Mouse (Mus musculus) MEL (cell line): ENCODE measurements around the gene Tmc4. TPM values are rescaled to one million over a fixed set of nuclear protein-coding genes. Genes with fewer than 3 reads are reported as not detected.

Experiments
- DNase-seq: peaks from one replicate; pipeline ENCODE4 v3.0.0; 2011; ENCODE audit warnings: low read depth, low spot score
- H3K27ac ChIP-seq: 2 replicates; pipeline ENCODE4 v1.5.1; 2012; ENCODE audit warnings: low read depth, mild to moderate bottlenecking, control low read depth, low read length, moderate library complexity; ENCODE audit not compliant: control insufficient read depth
- H3K27me3 ChIP-seq, 2 experiments: fragments of 150-350 bp in 1 of 2; sonication (generic) in 1 of 2; 2 replicates each; pipeline ENCODE4 v1.6.1; 2012; ENCODE audit warnings: low read length in 2 of 2, mild to moderate bottlenecking in 2 of 2, improper control_type of control experiment in 1 of 2, moderate library complexity in 1 of 2; ENCODE audit not compliant: insufficient read depth in 2 of 2, control insufficient read depth in 1 of 2
- H3K36me3 ChIP-seq, 2 experiments: 2 replicates each; pipeline ENCODE4 v1.6.1; 2012 to 2014; ENCODE audit warnings: low read length in 2 of 2, improper control_type of control experiment in 1 of 2, inconsistent platforms in 1 of 2, mild to moderate bottlenecking in 1 of 2; ENCODE audit not compliant: insufficient read depth in 2 of 2, control insufficient read depth in 1 of 2
- H3K4me1 ChIP-seq, 2 experiments: fragments of 150-350 bp in 1 of 2; sonication (generic) in 1 of 2; 2 replicates each; pipeline ENCODE4 v1.6.1; 2012; ENCODE audit warnings: low read length in 2 of 2, improper control_type of control experiment in 1 of 2, mild to moderate bottlenecking in 1 of 2; ENCODE audit not compliant: insufficient read depth in 2 of 2, control insufficient read depth in 1 of 2
- H3K4me3 ChIP-seq, 2 experiments: fragments of 150-350 bp in 1 of 2; sonication (generic) in 1 of 2; 2 replicates each; pipeline ENCODE4 v1.5.1; 2012; ENCODE audit warnings: low read depth in 2 of 2, low read length in 2 of 2, mild to moderate bottlenecking in 2 of 2, moderate library complexity in 2 of 2, control low read depth in 1 of 2, improper control_type of control experiment in 1 of 2; ENCODE audit not compliant: control insufficient read depth in 1 of 2, insufficient read depth in 1 of 2
- H3K79me2 ChIP-seq: 2 replicates; pipeline ENCODE4 v1.6.1; 2012; ENCODE audit warnings: mild to moderate bottlenecking, low read length, moderate library complexity; ENCODE audit not compliant: control insufficient read depth, poor library complexity, insufficient read depth
- H3K9ac ChIP-seq: 2 replicates; pipeline ENCODE4 v1.6.1; 2012; ENCODE audit warnings: low read depth, mild to moderate bottlenecking, control low read depth, low read length, moderate library complexity; ENCODE audit not compliant: control insufficient read depth, poor library complexity, severe bottlenecking
- H3K9me3 ChIP-seq: fragments of 150-350 bp; sonication (generic); replicated peaks from 2 replicates; pipeline ENCODE4 v1.6.1; 2012; ENCODE audit warnings: mild to moderate bottlenecking, low read length, improper control_type of control experiment, moderate library complexity; ENCODE audit not compliant: insufficient read depth
- BHLHE40 ChIP-seq: IDR thresholded peaks from 2 replicates; pipeline ENCODE4 v1.6.1; 2012; ENCODE audit warnings: low read depth, mild to moderate bottlenecking, inconsistent platforms, low read length, improper control_type of control experiment, borderline replicate concordance
- CHD1 ChIP-seq: IDR thresholded peaks from 2 replicates; pipeline ENCODE4 v1.6.1; 2012; ENCODE audit warnings: low read depth, mild to moderate bottlenecking, inconsistent platforms, low read length, improper control_type of control experiment
- CHD2 ChIP-seq: IDR thresholded peaks from 2 replicates; pipeline ENCODE4 v1.6.1; 2011; ENCODE audit warnings: low read length, improper control_type of control experiment
- CTCF ChIP-seq, 3 experiments: IDR thresholded peaks in 2 of 3; conservative IDR thresholded peaks in 1 of 3; 2 replicates each; pipeline ENCODE4 v1.5.1; 2011 to 2012; ENCODE audit warnings: low read length in 3 of 3, low read depth in 2 of 3, mild to moderate bottlenecking in 2 of 3, improper control_type of control experiment in 1 of 3, inconsistent platforms in 1 of 3, mixed read lengths in 1 of 3, moderate library complexity in 1 of 3; ENCODE audit not compliant: control insufficient read depth in 1 of 3, insufficient read depth in 1 of 3, poor library complexity in 1 of 3, severe bottlenecking in 1 of 3
- E2F4 ChIP-seq: IDR thresholded peaks from 2 replicates; pipeline ENCODE4 v1.6.1; 2011; ENCODE audit warnings: low read depth, low read length, improper control_type of control experiment, borderline replicate concordance
- ELF1 ChIP-seq: IDR thresholded peaks from 2 replicates; pipeline ENCODE4 v1.6.1; 2014; ENCODE audit warnings: low read depth, mild to moderate bottlenecking, inconsistent platforms, low read length, improper control_type of control experiment, moderate library complexity
- EP300 ChIP-seq, 2 experiments: IDR thresholded peaks; 2 replicates each; pipeline ENCODE4 v1.6.1; 2011; ENCODE audit warnings: improper control_type of control experiment in 2 of 2, low read length in 2 of 2, low read depth in 1 of 2, mild to moderate bottlenecking in 1 of 2
- ETS1 ChIP-seq: IDR thresholded peaks from 2 replicates; pipeline ENCODE4 v1.6.1; 2012; ENCODE audit warnings: low read depth, mild to moderate bottlenecking, inconsistent platforms, low read length, improper control_type of control experiment, moderate library complexity
- GATA1 ChIP-seq: IDR thresholded peaks from 2 replicates; pipeline ENCODE4 v1.6.1; 2011; ENCODE audit warnings: low read depth, low read length, improper control_type of control experiment
- HCFC1 ChIP-seq: IDR thresholded peaks from 2 replicates; pipeline ENCODE4 v1.6.1; 2012; ENCODE audit warnings: low read depth, mild to moderate bottlenecking, inconsistent platforms, low read length, improper control_type of control experiment, moderate library complexity
- JUND ChIP-seq: IDR thresholded peaks from 2 replicates; pipeline ENCODE4 v1.6.1; 2011; ENCODE audit warnings: low read depth, mild to moderate bottlenecking, improper control_type of control experiment, low read length
- KAT2A ChIP-seq: conservative IDR thresholded peaks from 2 replicates; pipeline ENCODE4 v1.6.1; 2012; ENCODE audit warnings: low read depth, low read length, improper control_type of control experiment, inconsistent platforms
- MAFK ChIP-seq: IDR thresholded peaks from 2 replicates; pipeline ENCODE4 v1.6.1; 2011; ENCODE audit warnings: low read depth, mild to moderate bottlenecking, low read length, improper control_type of control experiment, borderline replicate concordance
- MAX ChIP-seq: IDR thresholded peaks from 2 replicates; pipeline ENCODE4 v1.6.1; 2011; ENCODE audit warnings: low read length, improper control_type of control experiment
- MAZ ChIP-seq: IDR thresholded peaks from 2 replicates; pipeline ENCODE4 v1.6.1; 2012; ENCODE audit warnings: low read depth, mild to moderate bottlenecking, inconsistent platforms, low read length, improper control_type of control experiment
- MEF2A ChIP-seq: IDR thresholded peaks from 2 replicates; pipeline ENCODE4 v1.6.1; 2014; ENCODE audit warnings: low read depth, mild to moderate bottlenecking, inconsistent platforms, low read length, improper control_type of control experiment; ENCODE audit not compliant: poor library complexity, insufficient replicate concordance, severe bottlenecking; ENCODE audit errors: extremely low read depth
- MXI1 ChIP-seq: IDR thresholded peaks from 2 replicates; pipeline ENCODE4 v1.6.1; 2011; ENCODE audit warnings: mild to moderate bottlenecking, low read depth, low read length, improper control_type of control experiment
- MYB ChIP-seq: IDR thresholded peaks from 2 replicates; pipeline ENCODE4 v1.6.1; 2011; ENCODE audit warnings: mild to moderate bottlenecking, low read depth, low read length, improper control_type of control experiment
- MYC ChIP-seq: IDR thresholded peaks from 2 replicates; pipeline ENCODE4 v1.6.1; 2011; ENCODE audit warnings: low read depth, mild to moderate bottlenecking, low read length, improper control_type of control experiment, moderate library complexity
- NRF1 ChIP-seq: IDR thresholded peaks from 2 replicates; pipeline ENCODE4 v1.6.1; 2014; ENCODE audit warnings: low read depth, mild to moderate bottlenecking, inconsistent platforms, low read length, improper control_type of control experiment, moderate library complexity; ENCODE audit not compliant: poor library complexity, insufficient read depth, severe bottlenecking
- POLR2A ChIP-seq, 2 experiments: IDR thresholded peaks; 2 replicates each; pipeline ENCODE4 v1.6.1; 2011 to 2012; ENCODE audit warnings: low read length in 2 of 2, mild to moderate bottlenecking in 2 of 2, control low read depth in 1 of 2, improper control_type of control experiment in 1 of 2, low read depth in 1 of 2, moderate library complexity in 1 of 2; ENCODE audit not compliant: control insufficient read depth in 1 of 2, insufficient read depth in 1 of 2, poor library complexity in 1 of 2
- POLR2AphosphoS2 ChIP-seq: IDR thresholded peaks from 2 replicates; pipeline ENCODE4 v1.6.1; 2011; ENCODE audit warnings: low read length, improper control_type of control experiment
- POLR2AphosphoS5 ChIP-seq: IDR thresholded peaks from 2 replicates; pipeline ENCODE4 v1.6.1; 2012; ENCODE audit warnings: low read depth, borderline replicate concordance, mild to moderate bottlenecking, inconsistent platforms, low read length, moderate library complexity, mixed read lengths
- RAD21 ChIP-seq: IDR thresholded peaks from 2 replicates; pipeline ENCODE4 v1.6.1; 2011; ENCODE audit warnings: mild to moderate bottlenecking, low read depth, low read length, improper control_type of control experiment
- RCOR1 ChIP-seq: IDR thresholded peaks from 2 replicates; pipeline ENCODE4 v1.6.1; 2012; ENCODE audit warnings: low read depth, mild to moderate bottlenecking, inconsistent platforms, low read length, improper control_type of control experiment
- SIN3A ChIP-seq: IDR thresholded peaks from 2 replicates; pipeline ENCODE4 v1.6.1; 2012; ENCODE audit warnings: low read length, improper control_type of control experiment, inconsistent platforms
- SMC3 ChIP-seq: IDR thresholded peaks from 2 replicates; pipeline ENCODE4 v1.6.1; 2011; ENCODE audit warnings: low read depth, low read length, improper control_type of control experiment
- TAL1 ChIP-seq: IDR thresholded peaks from 2 replicates; pipeline ENCODE4 v1.6.1; 2012; ENCODE audit warnings: mild to moderate bottlenecking, inconsistent platforms, low read length, moderate library complexity, mixed read lengths
- TBP ChIP-seq: IDR thresholded peaks from 2 replicates; pipeline ENCODE4 v1.8.0; 2011; ENCODE audit warnings: low read depth, low read length, improper control_type of control experiment
- TCF12 ChIP-seq: IDR thresholded peaks from 2 replicates; pipeline ENCODE4 v1.6.1; 2014; ENCODE audit warnings: low read depth, mild to moderate bottlenecking, inconsistent platforms, low read length, improper control_type of control experiment, moderate library complexity
- UBTF ChIP-seq: IDR thresholded peaks from 2 replicates; pipeline ENCODE4 v1.6.1; 2012; ENCODE audit warnings: low read depth, mild to moderate bottlenecking, inconsistent platforms, low read length, improper control_type of control experiment, moderate library complexity, borderline replicate concordance; ENCODE audit not compliant: insufficient read depth
- USF1 ChIP-seq: IDR thresholded peaks from 2 replicates; pipeline ENCODE4 v1.6.1; 2014; ENCODE audit warnings: low read depth, mild to moderate bottlenecking, inconsistent platforms, low read length, improper control_type of control experiment, moderate library complexity
- USF2 ChIP-seq, 2 experiments: IDR thresholded peaks; 2 replicates each; pipeline ENCODE4 v1.6.1; 2011 to 2012; ENCODE audit warnings: improper control_type of control experiment in 2 of 2, low read length in 2 of 2, borderline replicate concordance in 1 of 2, inconsistent platforms in 1 of 2, low read depth in 1 of 2, mild to moderate bottlenecking in 1 of 2; ENCODE audit not compliant: insufficient read depth in 1 of 2
- ZC3H11A ChIP-seq: IDR thresholded peaks from 2 replicates; pipeline ENCODE4 v1.6.1; 2012; ENCODE audit warnings: low read depth, mild to moderate bottlenecking, inconsistent platforms, low read length, improper control_type of control experiment
- ZKSCAN1 ChIP-seq: IDR thresholded peaks from 2 replicates; pipeline ENCODE4 v1.6.1; 2012; ENCODE audit warnings: low read depth, mild to moderate bottlenecking, inconsistent platforms, low read length, improper control_type of control experiment, moderate library complexity
- ZMIZ1 ChIP-seq: IDR thresholded peaks from 2 replicates; pipeline ENCODE4 v1.6.1; 2012; ENCODE audit warnings: low read depth, mild to moderate bottlenecking, inconsistent platforms, low read length, improper control_type of control experiment, moderate library complexity
- ZNF384 ChIP-seq: IDR thresholded peaks from 2 replicates; pipeline ENCODE4 v1.6.1; 2012; ENCODE audit warnings: low read depth, mild to moderate bottlenecking, inconsistent platforms, low read length, improper control_type of control experiment
- polyA plus RNA-seq, 2 experiments: library from polyadenylated mRNA; stranded (reverse) in 1 of 2; unstranded in 1 of 2; fragments of >175 nt in 1 of 2; fragments of >200 nt in 1 of 2; gene quantifications; 2 replicates each; pipeline versions ENCODE4 v1.2.1 to v1.2.4; 2012; ENCODE audit warnings: low replicate concordance in 2 of 2, low read depth in 1 of 2; ENCODE audit not compliant: insufficient read length in 2 of 2, insufficient read depth in 1 of 2, missing spikeins in 1 of 2
- total RNA-seq: library from RNA; depleted of rRNA; stranded (reverse); fragments of 300-350 nt; gene quantifications from 2 replicates; pipeline ENCODE4 v1.2.3, GENCODE M21; 2012

The Tmc4 gene
- total and polyA plus RNA-seq, 3 experiments, result 2.7 to 16.8 TPM; not detected in 1

DNA sequence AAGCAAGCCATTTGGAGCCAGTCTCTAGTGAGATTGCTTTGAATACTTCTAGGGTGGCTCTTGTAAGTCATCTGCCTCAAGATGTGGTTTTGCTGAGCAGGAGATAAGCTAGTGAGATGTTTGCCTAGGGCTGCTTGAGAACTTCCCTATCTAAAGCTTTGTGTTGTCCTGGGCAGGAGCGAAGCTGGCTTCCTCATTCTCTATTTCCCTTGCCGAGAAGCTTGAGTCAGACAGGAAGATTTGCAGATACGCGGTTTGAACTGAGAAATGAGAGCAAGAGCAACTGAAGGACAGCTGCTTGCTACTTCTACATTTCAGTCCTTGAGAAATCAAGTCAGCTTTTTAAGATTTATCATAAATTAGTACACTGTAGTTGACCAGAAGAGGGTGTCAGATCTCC, 29.7 kb upstream of the Tmc4 start:
- H3K27ac ChIP-seq, result peak overlapping the region; percentile 98
- no peaks in the 10 kb centered on the region for H3K9me3 ChIP-seq
- peaks cover 6 to 18% of the 10 kb centered on the region in 2 experiments for H3K36me3 ChIP-seq
- H3K27me3 ChIP-seq, result no peaks in the 10 kb centered on the region
- peaks cover 0 to 8% of the 10 kb centered on the region in 2 experiments; a peak in 1 of 4 replicates for H3K4me1 ChIP-seq
- DNase-seq, result peak; percentile 96
- H3K9ac ChIP-seq, result no peak overlapping the region
- peaks cover 28% of the 10 kb centered on the region for H3K79me2 ChIP-seq
- no peak overlapping the region for H3K4me3 ChIP-seq
- no peak; the same call in 1 of the 2 replicates for TF ChIP-seq ZMIZ1
- TF ChIP-seq MXI1, result peak; percentile 88
- no peak for TF ChIP-seq CTCF (IDR thresholded peaks at IDR 0.05 in 2 of 3, conservative IDR thresholded peaks at IDR 0.05 in 1 of 3; ENCODE audit: control insufficient read depth in 1 of 3, insufficient read depth in 1 of 3, low read depth in 2 of 3, low read length in 3 of 3, poor library complexity in 1 of 3, severe bottlenecking in 1 of 3)
- TF ChIP-seq RCOR1, result peak; percentile 87
- TF ChIP-seq MEF2A, result peak; percentile 65; the same call in 1 of the 2 replicates
- no peak; the same call in 1 of the 2 replicates for TF ChIP-seq MYB
- no peak for TF ChIP-seq CHD2
- no peak for TF ChIP-seq ZKSCAN1
- TF ChIP-seq RAD21, result no peak
- no peak for TF ChIP-seq ZC3H11A
- no peak for TF ChIP-seq UBTF
- TF ChIP-seq NRF1, result peak; percentile 14; the same call in 1 of the 2 replicates
- TF ChIP-seq TAL1, result no peak
- TF ChIP-seq MAFK, result peak; percentile 67
- peak; percentile 77 for TF ChIP-seq ELF1
- no peak for TF ChIP-seq GATA1
- TF ChIP-seq USF2 (IDR thresholded peaks at IDR 0.05; ENCODE audit: borderline replicate concordance in 1 of 2, insufficient read depth in 1 of 2, low read depth in 1 of 2, low read length in 2 of 2), result no peak
- TF ChIP-seq SMC3, result peak; percentile 33; the same call in 1 of the 2 replicates
- no peak; the same call in 1 of the 2 replicates for TF ChIP-seq POLR2AphosphoS2
- peak; percentile 82 to 91 for TF ChIP-seq EP300 (IDR thresholded peaks at IDR 0.05; ENCODE audit: low read depth in 1 of 2, low read length in 2 of 2)
- no peak for TF ChIP-seq JUND
- TF ChIP-seq TCF12, result peak; percentile 68; the same call in 1 of the 2 replicates
- TF ChIP-seq POLR2AphosphoS5, result no peak
- no peak for TF ChIP-seq ZNF384
- TF ChIP-seq MAX, result 0 out of 2 replicates have a peak, but pooled peaks have one; percentile 49
- peak; percentile 84 for TF ChIP-seq USF1
- TF ChIP-seq ETS1, result peak; percentile 92
- peak; percentile 82; the same call in 1 of the 2 replicates for TF ChIP-seq MYC
- TF ChIP-seq TBP, result peak; percentile 79
- no peak for TF ChIP-seq MAZ
- peak; percentile 81 for TF ChIP-seq SIN3A
- TF ChIP-seq E2F4, result no peak
- peak in 1 of 2 experiments; percentile 66; a peak in 2 of 4 replicates for TF ChIP-seq POLR2A (IDR thresholded peaks at IDR 0.05; ENCODE audit: control insufficient read depth in 1 of 2, insufficient read depth in 1 of 2, low read depth in 1 of 2, low read length in 2 of 2, poor library complexity in 1 of 2)
- TF ChIP-seq BHLHE40, result peak; percentile 86
- no peak for TF ChIP-seq CHD1
- TF ChIP-seq HCFC1, result peak; percentile 60
- no peak for TF ChIP-seq KAT2A
